Mouse (Mus musculus) brain, embryonic 14.5 days (tissue): Measurements from ENCODE around the gene 1700020L24Rik. TPM values are rescaled to one million over a fixed set of nuclear protein-coding genes. Genes with fewer than 3 reads are reported as not detected.

Experiments
- DNase-seq: peaks from one replicate; pipeline ENCODE4 v3.0.0-alpha.2; 2011; ENCODE audit warnings: low read depth
- CTCF ChIP-seq: fragments of 200-500 bp; IDR thresholded peaks from 2 replicates; pipeline ENCODE4 v1.5.1; 2012; ENCODE audit warnings: inconsistent platforms, mild to moderate bottlenecking, moderate library complexity, borderline replicate concordance; ENCODE audit not compliant: insufficient read depth, insufficient read length; ENCODE audit errors: extremely low read depth
- POLR2A ChIP-seq: fragments of 200-500 bp; IDR thresholded peaks from 2 replicates; pipeline ENCODE4 v1.6.1; 2012; ENCODE audit warnings: mild to moderate bottlenecking, inconsistent platforms, borderline replicate concordance; ENCODE audit not compliant: poor library complexity, insufficient read depth, insufficient read length, severe bottlenecking; ENCODE audit errors: extremely low read depth
- polyA plus RNA-seq: library from polyadenylated mRNA; depleted of rRNA; stranded (reverse); fragments of >200 nt; gene quantifications from 2 replicates; pipeline ENCODE4 v1.2.3, GENCODE M21; 2012; rRNA removed

The 1700020L24Rik gene
- polyA plus RNA-seq = 0.53 and 0.55 TPM in 2 replicates

DNA sequence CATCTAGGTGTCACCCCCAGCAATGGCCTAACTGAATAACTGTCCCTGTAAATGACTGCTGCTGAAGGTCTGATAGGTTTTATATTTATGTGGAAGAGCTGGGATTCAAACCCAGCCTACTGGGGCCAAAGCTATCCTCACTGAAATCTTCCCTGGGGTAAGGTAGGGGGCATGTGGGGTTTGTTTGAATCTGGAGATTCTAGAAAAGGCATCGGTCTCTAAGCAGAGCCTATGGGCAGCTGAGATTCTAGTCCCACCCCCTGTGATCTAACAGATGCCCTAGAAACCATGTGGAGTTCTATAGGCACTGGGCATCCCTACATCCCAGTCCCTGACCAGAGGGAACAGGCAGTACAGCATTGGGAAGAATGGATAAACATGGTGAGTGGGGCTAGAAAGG is at the start of gene 1700020L24Rik:
1700020L24Rik (plus strand) TSS at position 301 of the 400 bp plus-strand sequence.
- TF ChIP-seq POLR2A (no peak), CTCF (no peak)

GRCm38 (mm10) chr11:83393062-83393461 is 44.4 kb upstream of the 1700020L24Rik start:
- DNase-seq = no peak

More for the DNA sequence above, at the start of gene 1700020L24Rik:
- no peak for DNase-seq

GRCm38 (mm10) chr11:83394802-83395439 is 42.6 kb upstream of the 1700020L24Rik start:
- no peak for TF ChIP-seq CTCF
- TF ChIP-seq POLR2A = no peak
- DNase-seq = peak; percentile 90

More at GRCm38 (mm10) chr11:83393062-83393461, 44.4 kb upstream of the 1700020L24Rik start:
- TF ChIP-seq CTCF (no peak), POLR2A (no peak)

DNA sequence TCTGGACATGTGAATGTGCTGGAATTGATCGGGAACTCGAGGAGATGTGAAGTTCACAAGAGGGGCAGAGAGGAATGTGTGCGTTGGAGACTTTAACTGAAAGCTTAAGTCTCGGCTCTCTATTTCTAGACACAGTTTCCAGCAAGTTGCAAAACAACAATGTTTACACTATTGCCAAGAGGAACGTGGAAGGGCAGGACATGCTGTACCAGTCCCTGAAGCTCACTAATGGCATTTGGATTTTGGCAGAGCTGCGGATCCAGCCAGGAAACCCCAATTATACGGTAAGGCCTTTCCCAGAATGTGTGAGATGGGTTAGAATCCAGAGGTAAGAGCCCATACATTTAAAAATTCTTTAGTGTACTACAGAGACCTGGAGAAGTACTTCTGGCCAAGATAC is 39.9 kb upstream of the 1700020L24Rik start:
- DNase-seq = no peak
- TF ChIP-seq POLR2A (no peak), CTCF (no peak)

GRCm38 (mm10) chr11:83398724-83399123 is 38.8 kb upstream of the 1700020L24Rik start:
- TF ChIP-seq CTCF (no peak), POLR2A (no peak)
- DNase-seq = no peak

- no peak for TF ChIP-seq POLR2A
- TF ChIP-seq CTCF = no peak
- no peak for DNase-seq
Measured at GRCm38 (mm10) chr11:83403787-83404186, 33.7 kb upstream of the 1700020L24Rik start.

DNA sequence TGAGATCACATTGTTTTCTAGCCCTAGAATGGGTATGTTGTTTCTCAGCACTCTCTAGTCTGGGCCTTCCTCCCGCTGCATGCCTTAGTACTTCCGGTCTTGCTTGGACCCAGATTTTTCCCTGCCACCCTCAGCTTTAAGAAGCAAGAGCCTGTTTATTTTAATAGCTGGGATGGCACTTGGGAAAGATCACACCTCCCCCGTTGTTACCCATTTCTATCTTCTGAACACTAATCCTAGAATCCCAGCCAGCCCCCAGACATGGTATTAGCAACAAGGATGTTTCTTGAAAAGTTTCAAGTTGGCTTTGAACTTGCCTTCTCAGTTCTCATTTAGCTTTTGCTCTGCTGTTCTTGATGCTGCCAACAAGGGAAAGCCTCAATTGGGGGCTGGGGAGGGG is 31.1 kb upstream of the 1700020L24Rik start:
- TF ChIP-seq POLR2A (no peak), CTCF (no peak)
- DNase-seq = no peak

DNA sequence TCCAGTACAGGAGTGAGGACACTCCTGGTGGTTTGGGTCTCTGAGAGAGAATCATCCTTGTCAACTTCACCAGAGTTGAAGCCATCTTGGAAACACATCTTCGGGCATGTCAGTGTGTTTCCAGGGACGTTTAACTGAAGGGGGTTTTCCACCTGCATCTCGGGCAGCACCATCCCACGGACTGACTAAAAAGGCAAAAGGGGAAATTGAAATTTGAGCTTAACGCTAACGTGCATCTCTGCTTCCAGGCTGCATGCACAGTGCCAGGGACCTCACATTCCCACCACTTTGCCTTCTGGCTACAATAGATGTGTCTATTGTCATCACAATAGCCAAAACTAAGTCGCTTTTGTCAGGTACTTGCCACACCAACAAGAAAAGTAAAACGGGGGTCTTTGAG is 29.2 kb upstream of the 1700020L24Rik start:
- TF ChIP-seq POLR2A = no peak
- no peak for TF ChIP-seq CTCF
- no peak for DNase-seq

DNA sequence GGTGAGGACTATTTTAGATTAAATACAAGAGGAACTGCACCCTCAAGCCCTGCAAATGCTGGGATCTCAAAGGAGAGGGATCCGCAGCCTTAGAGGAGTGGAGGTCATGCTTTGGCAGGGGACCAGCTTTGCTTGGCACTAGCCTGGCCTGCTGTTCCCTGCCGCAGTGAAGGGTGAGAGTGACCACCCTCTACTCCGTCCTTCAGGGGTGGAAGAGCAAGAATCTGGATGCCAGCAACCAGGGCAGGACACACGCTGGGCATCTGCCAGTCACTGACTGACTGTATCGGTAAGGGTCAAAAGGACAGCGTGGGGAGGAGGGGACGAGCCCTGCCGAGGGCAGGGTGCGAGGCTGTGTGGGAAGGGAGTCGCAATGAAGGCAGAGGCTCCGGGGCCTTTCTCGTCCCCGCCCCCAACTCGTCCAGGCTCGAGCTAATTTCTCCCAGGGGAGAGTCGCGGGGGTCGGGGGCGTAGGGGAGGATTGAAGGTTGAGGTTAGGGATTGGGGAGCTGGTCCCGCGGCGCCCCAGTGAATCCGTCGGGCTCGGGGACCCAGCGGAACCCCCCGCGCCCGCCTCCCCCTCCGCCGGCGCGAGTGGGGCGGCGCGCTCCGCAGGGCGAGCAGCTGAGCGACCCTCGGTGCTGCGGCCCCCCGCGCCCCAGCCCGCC is 28.3 kb upstream of the 1700020L24Rik start, which contains the start of gene Rasl10b:
Rasl10b (plus strand) TSS at position 51 of the 668 bp plus-strand sequence.
- DNase-seq = peak; percentile 64
- no peak for TF ChIP-seq CTCF
- TF ChIP-seq POLR2A = peak; percentile 22; the same call in 1 of the 2 replicates

DNA sequence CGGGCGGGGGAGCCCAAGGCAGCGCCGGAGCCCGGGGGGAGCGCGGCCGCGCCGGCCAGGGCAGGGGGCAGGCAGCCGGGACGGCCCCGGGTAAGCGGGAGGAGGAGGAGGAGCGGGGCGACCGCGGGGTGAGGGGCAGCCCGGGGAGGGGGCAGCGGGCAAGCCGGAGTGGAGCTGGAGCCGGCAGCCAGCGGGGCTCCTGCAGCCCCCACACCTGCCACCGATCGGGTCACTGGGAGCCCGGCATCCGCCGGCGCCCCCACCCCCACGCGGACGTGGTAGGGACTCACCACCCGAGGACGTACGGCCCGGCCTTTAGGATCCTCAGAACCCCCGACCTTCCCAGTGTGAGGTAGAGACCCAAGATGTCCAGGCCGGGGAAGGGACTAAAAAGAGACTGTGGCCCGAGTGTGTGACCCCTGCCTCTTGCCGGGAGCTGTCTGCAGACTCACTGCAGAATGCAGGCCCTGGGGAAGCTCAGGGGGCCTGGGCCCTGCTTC is 27.6 kb upstream of the 1700020L24Rik start:
- TF ChIP-seq POLR2A (no peak), CTCF (no peak)
- DNase-seq = peak; percentile 22

DNA sequence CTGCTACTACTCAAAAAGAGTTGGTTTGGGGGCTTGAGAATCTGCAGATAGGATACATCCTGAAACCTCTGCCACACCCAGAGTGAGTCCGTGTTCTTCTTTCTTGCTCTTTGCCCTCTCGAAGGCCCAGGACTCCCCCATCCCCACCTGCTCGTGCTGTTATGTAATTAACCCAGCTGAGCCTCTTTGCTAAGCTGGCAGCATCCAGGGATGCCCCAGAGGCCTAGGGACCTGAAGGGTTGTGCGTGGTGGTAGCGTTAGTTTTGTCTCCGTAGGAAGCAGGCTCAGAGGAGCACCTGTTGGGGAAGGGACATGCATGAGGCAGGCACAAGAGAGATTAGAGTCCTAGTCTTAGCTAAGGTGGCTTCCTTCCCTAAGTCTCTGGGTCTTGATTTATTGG is 27.0 kb upstream of the 1700020L24Rik start:
- no peak for TF ChIP-seq POLR2A
- TF ChIP-seq CTCF = no peak
- DNase-seq = no peak
